Mouse (Mus musculus): ENCODE results near the gene Cers1.
A peak's percentile ranks its signal among the peaks of the same experiment; 100 is the strongest.

Gene Cers1

GRCm38 (mm10) chr8:70316511-70317504, 1.2 kb downstream of the Cers1 start:
- peak; percentile 95 for DNase-seq

GRCm38 (mm10) chr8:70317872-70318271, 2.3 kb downstream of the Cers1 start:
- DNase-seq: no peak

- no peak for DNase-seq
Observed at GRCm38 (mm10) chr8:70323716-70324115, 8.1 kb downstream of the Cers1 start.

- DNase-seq: no peak
Observed at GRCm38 (mm10) chr8:70327512-70327911, 11.9 kb downstream of the Cers1 start.

GRCm38 (mm10) chr8:70329124-70329834, 13.7 kb downstream of the Cers1 start, which contains the start of gene Gdf1:
Gene Gdf1 (plus strand): TSS chr8:70329817.
- DNase-seq: peak; percentile 35

- DNase-seq: peak; percentile 3
Observed at GRCm38 (mm10) chr8:70329835-70330740, 14.5 kb downstream of the Cers1 start.

GRCm38 (mm10) chr8:70330741-70331364, 15.3 kb downstream of the Cers1 start:
- DNase-seq: peak; percentile 82

- DNase-seq: peak; percentile 19
Observed at GRCm38 (mm10) chr8:70331526-70331925, 16.0 kb downstream of the Cers1 start.

- DNase-seq: peak; percentile 86
Observed at GRCm38 (mm10) chr8:70332070-70332877, 16.7 kb downstream of the Cers1 start.

- no peak for DNase-seq
Observed at GRCm38 (mm10) chr8:70332878-70333202, 17.3 kb downstream of the Cers1 start.

- no peak for DNase-seq
Observed at GRCm38 (mm10) chr8:70338931-70339330, 23.4 kb downstream of the Cers1 start.

GRCm38 (mm10) chr8:70340659-70341058, 25.1 kb downstream of the Cers1 start:
- DNase-seq: no peak

- DNase-seq: no peak
Observed at GRCm38 (mm10) chr8:70342007-70342406, 26.4 kb downstream of the Cers1 start.

GRCm38 (mm10) chr8:70343076-70343475, 27.5 kb downstream of the Cers1 start:
- no peak for DNase-seq

GRCm38 (mm10) chr8:70343696-70344095, 28.1 kb downstream of the Cers1 start:
- DNase-seq: peak; percentile 66

GRCm38 (mm10) chr8:70344279-70344678, 28.7 kb downstream of the Cers1 start:
- DNase-seq: no peak

- DNase-seq: no peak
Observed at GRCm38 (mm10) chr8:70347443-70347842, 31.9 kb downstream of the Cers1 start.

GRCm38 (mm10) chr8:70347860-70348420, 32.4 kb downstream of the Cers1 start:
- DNase-seq: no peak

GRCm38 (mm10) chr8:70351035-70351999, 35.7 kb downstream of the Cers1 start:
- no peak for DNase-seq

- no peak for DNase-seq
Observed at GRCm38 (mm10) chr8:70352000-70352384, 36.4 kb downstream of the Cers1 start.

All from retina, postnatal 1 day (tissue).